ENCODE assay signal across 8 mouse cellular contexts in genomic region chr12:9304146-9304545, GRCm38 (mm10).
DNase-seq lines count a peak whose midpoint lies in the region; ATAC-seq lines count a peak whose summit lies in the region.

No protein-coding gene starts in this region.

- intact Hi-C loops in left cerebral cortex, postnatal 25 days (cut with DNase I): no loop called here

- ATAC-seq in activated CD4-positive, CD25-positive, alpha-beta regulatory T cell, adult 4 months: no peak
- no peak for ATAC-seq in granulocyte monocyte progenitor cell, adult 5-6 weeks (replicated peaks; ENCODE audit: poor library complexity, severe bottlenecking)

- DNase-seq in heart, adult 11 months: peak; percentile 87
- no peak for DNase-seq in heart, adult 8-10 months (ENCODE audit: low spot score)
- peak; percentile 67 for DNase-seq in urinary bladder, postnatal 14 days (ENCODE audit: low spot score)
- no peak for DNase-seq in urinary bladder, adult 2 months (ENCODE audit: low spot score)
- peak; percentile 10 to 59 for DNase-seq in left cerebral cortex, postnatal 25 days (ENCODE audit: low spot score in 2 of 2)
- DNase-seq in yolk sac, embryonic 10.5 days (ENCODE audit: low spot score): no peak

Comparison
In these comparisons a context has a peak if more than half of its experiments do, and no peak if none do; other contexts are left out.
1. DNase-seq: peak in heart, adult 11 months (single experiment), urinary bladder, postnatal 14 days (single experiment) and left cerebral cortex, postnatal 25 days (2 of 2); none in heart, adult 8-10 months (single experiment), urinary bladder, adult 2 months (single experiment) and yolk sac, embryonic 10.5 days (single experiment).